Mouse (Mus musculus) CH12.LX (cell line): ENCODE results near the gene Ncln. TPM values are rescaled to one million over a fixed set of nuclear protein-coding genes. Genes with fewer than 3 reads are reported as not detected.

Experiments used
- DNase-seq: peaks from one replicate; pipeline ENCODE4 v3.0.0-alpha.2; 2013; ENCODE audit errors: extremely low read depth
- H3K27ac ChIP-seq: 2 replicates; pipeline ENCODE4 v1.5.1; 2012; ENCODE audit warnings: low read depth, mild to moderate bottlenecking, control low read depth, moderate library complexity; ENCODE audit not compliant: insufficient read depth
- H3K27me3 ChIP-seq: replicated peaks from 2 replicates; pipeline ENCODE3; 2012; ENCODE audit warnings: inconsistent platforms
- H3K36me3 ChIP-seq, 2 experiments: replicated peaks in 1 of 2; 2 replicates each; pipeline versions ENCODE3 to v1.6.1; 2012; ENCODE audit warnings: inconsistent platforms in 1 of 2, low read length in 1 of 2, mild to moderate bottlenecking in 1 of 2, mixed read lengths in 1 of 2, moderate library complexity in 1 of 2; ENCODE audit not compliant: control insufficient read depth in 1 of 2, insufficient read depth in 1 of 2
- H3K4me1 ChIP-seq, 2 experiments: 2 replicates each; pipeline ENCODE4 v1.6.1; 2012; ENCODE audit warnings: inconsistent platforms in 1 of 2, moderate library complexity in 1 of 2; ENCODE audit not compliant: insufficient read depth in 2 of 2, control insufficient read depth in 1 of 2
- H3K4me2 ChIP-seq: 2 replicates; pipeline ENCODE4 v1.6.1; 2012; ENCODE audit warnings: low read depth, mild to moderate bottlenecking, control low read depth; ENCODE audit not compliant: poor library complexity, insufficient read depth, severe bottlenecking
- H3K4me3 ChIP-seq, 3 experiments: fragments of 150-350 bp in 1 of 3; sonication (generic) in 1 of 3; replicated peaks in 1 of 3; 2 replicates each; pipeline versions ENCODE3 to v1.5.1; 2011 to 2012; ENCODE audit warnings: low read depth in 2 of 3, low read length in 2 of 3, mild to moderate bottlenecking in 2 of 3, moderate library complexity in 2 of 3, control low read depth in 1 of 3, improper control_type of control experiment in 1 of 3, inconsistent platforms in 1 of 3, mixed read lengths in 1 of 3; ENCODE audit not compliant: poor library complexity in 1 of 3
- H3K79me2 ChIP-seq: replicated peaks from 2 replicates; pipeline ENCODE4 v1.6.1; 2012; ENCODE audit warnings: mild to moderate bottlenecking, moderate library complexity; ENCODE audit not compliant: control insufficient read depth, poor library complexity, insufficient read depth, severe bottlenecking; ENCODE audit errors: extremely low read depth
- H3K9ac ChIP-seq: 2 replicates; pipeline ENCODE4 v1.6.1; 2012; ENCODE audit warnings: low read depth, mild to moderate bottlenecking, control low read depth, moderate library complexity; ENCODE audit not compliant: insufficient read depth
- H3K9me3 ChIP-seq: replicated peaks from 2 replicates; pipeline ENCODE3; 2012; ENCODE audit warnings: low read length, inconsistent platforms, mixed read lengths
- CHD1 ChIP-seq: IDR thresholded peaks from 2 replicates; pipeline ENCODE4 v1.6.1; 2012; ENCODE audit warnings: low read depth, low read length, improper control_type of control experiment, inconsistent platforms
- CTCF ChIP-seq, 2 experiments: IDR thresholded peaks in 1 of 2; conservative IDR thresholded peaks in 1 of 2; 2 replicates each; pipeline ENCODE4 v1.5.1; 2011 to 2012; ENCODE audit warnings: low read depth in 2 of 2, low read length in 2 of 2, improper control_type of control experiment in 1 of 2, inconsistent platforms in 1 of 2, mild to moderate bottlenecking in 1 of 2, moderate library complexity in 1 of 2
- E2F4 ChIP-seq: IDR thresholded peaks from 2 replicates; pipeline ENCODE4 v1.6.1; 2011; ENCODE audit warnings: low read depth, low read length, improper control_type of control experiment; ENCODE audit not compliant: insufficient replicate concordance
- EP300 ChIP-seq: IDR thresholded peaks from 2 replicates; pipeline ENCODE4 v1.6.1; 2011; ENCODE audit warnings: low read length, improper control_type of control experiment
- ETS1 ChIP-seq: conservative IDR thresholded peaks from 2 replicates; pipeline ENCODE4 v1.6.1; 2012; ENCODE audit warnings: low read depth, mild to moderate bottlenecking, inconsistent platforms, low read length, improper control_type of control experiment, moderate library complexity
- HCFC1 ChIP-seq: IDR thresholded peaks from 2 replicates; pipeline ENCODE4 v1.6.1; 2012; ENCODE audit warnings: low read depth, mild to moderate bottlenecking, inconsistent platforms, low read length, improper control_type of control experiment
- JUND ChIP-seq: conservative IDR thresholded peaks from 2 replicates; pipeline ENCODE4 v1.6.1; 2011; ENCODE audit warnings: low read depth, low read length, improper control_type of control experiment
- KAT2A ChIP-seq: IDR thresholded peaks from 2 replicates; pipeline ENCODE4 v1.6.1; 2012; ENCODE audit warnings: low read length, improper control_type of control experiment, inconsistent platforms; ENCODE audit not compliant: insufficient replicate concordance
- MAFK ChIP-seq: IDR thresholded peaks from 2 replicates; pipeline ENCODE4 v1.6.1; 2011; ENCODE audit warnings: low read length, improper control_type of control experiment; ENCODE audit not compliant: insufficient replicate concordance
- MAZ ChIP-seq: IDR thresholded peaks from 2 replicates; pipeline ENCODE4 v1.6.1; 2012; ENCODE audit warnings: low read depth, mild to moderate bottlenecking, inconsistent platforms, low read length, improper control_type of control experiment, moderate library complexity
- MXI1 ChIP-seq: IDR thresholded peaks from 2 replicates; pipeline ENCODE4 v1.6.1; 2011; ENCODE audit warnings: mild to moderate bottlenecking, low read depth, low read length, improper control_type of control experiment
- MYC ChIP-seq: IDR thresholded peaks from 2 replicates; pipeline ENCODE4 v1.6.1; 2011; ENCODE audit warnings: low read depth, mild to moderate bottlenecking, improper control_type of control experiment, low read length
- NRF1 ChIP-seq: IDR thresholded peaks from 2 replicates; pipeline ENCODE4 v1.6.1; 2014; ENCODE audit warnings: low read depth, mild to moderate bottlenecking, inconsistent platforms, low read length, improper control_type of control experiment, moderate library complexity
- RAD21 ChIP-seq: IDR thresholded peaks from 2 replicates; pipeline ENCODE4 v1.6.1; 2011; ENCODE audit warnings: low read depth, mild to moderate bottlenecking, low read length, improper control_type of control experiment, moderate library complexity
- RCOR1 ChIP-seq: conservative IDR thresholded peaks from 2 replicates; pipeline ENCODE4 v1.6.1; 2012; ENCODE audit warnings: low read depth, mild to moderate bottlenecking, inconsistent platforms, low read length, improper control_type of control experiment
- SMC3 ChIP-seq: IDR thresholded peaks from 2 replicates; pipeline ENCODE4 v1.6.1; 2011; ENCODE audit warnings: low read depth, low read length, improper control_type of control experiment
- ZC3H11A ChIP-seq: IDR thresholded peaks from 2 replicates; pipeline ENCODE4 v1.6.1; 2012; ENCODE audit warnings: low read depth, mild to moderate bottlenecking, inconsistent platforms, low read length, improper control_type of control experiment
- ZKSCAN1 ChIP-seq: IDR thresholded peaks from 2 replicates; pipeline ENCODE4 v1.6.1; 2012; ENCODE audit warnings: low read depth, inconsistent platforms, low read length, improper control_type of control experiment, borderline replicate concordance
- dilution Hi-C: fragments of 300-500 bp; cut with MboI; formaldehyde crosslinking; loops from 2 replicates; pipeline ENCODE4 v1.14.3; 2020; ENCODE audit warnings: low sequenced_read_pairs; ENCODE audit not compliant: extremely low pct_unique_long_range_greater_than_20kb, extremely low pct_ligation_motif_present
- in situ Hi-C: fragments of 300-500 bp; cut with MboI; formaldehyde crosslinking; loops from 3 replicates; pipeline ENCODE4 v1.14.3; 2019; ENCODE audit warnings: low sequenced_read_pairs, low pct_ligation_motif_present, low pct_unique_long_range_greater_than_20kb, mixed read lengths
- polyA plus RNA-seq: library from polyadenylated mRNA; unstranded; fragments of >175 nt; gene quantifications from 2 replicates; pipeline ENCODE4 v1.2.1, GENCODE M21; 2012; ENCODE audit warnings: low read depth; ENCODE audit not compliant: insufficient read length
- total RNA-seq, 2 experiments: library from RNA; depleted of rRNA; stranded (reverse); fragments of 300-350 nt in 1 of 2; fragments of >200 nt in 1 of 2; gene quantifications; 2 replicates each; pipeline ENCODE4 v1.2.3; 2012 to 2014

The Ncln gene
- total and polyA plus RNA-seq, 3 experiments, result 41.5 to 99.5 (median 89.5) TPM

DNA sequence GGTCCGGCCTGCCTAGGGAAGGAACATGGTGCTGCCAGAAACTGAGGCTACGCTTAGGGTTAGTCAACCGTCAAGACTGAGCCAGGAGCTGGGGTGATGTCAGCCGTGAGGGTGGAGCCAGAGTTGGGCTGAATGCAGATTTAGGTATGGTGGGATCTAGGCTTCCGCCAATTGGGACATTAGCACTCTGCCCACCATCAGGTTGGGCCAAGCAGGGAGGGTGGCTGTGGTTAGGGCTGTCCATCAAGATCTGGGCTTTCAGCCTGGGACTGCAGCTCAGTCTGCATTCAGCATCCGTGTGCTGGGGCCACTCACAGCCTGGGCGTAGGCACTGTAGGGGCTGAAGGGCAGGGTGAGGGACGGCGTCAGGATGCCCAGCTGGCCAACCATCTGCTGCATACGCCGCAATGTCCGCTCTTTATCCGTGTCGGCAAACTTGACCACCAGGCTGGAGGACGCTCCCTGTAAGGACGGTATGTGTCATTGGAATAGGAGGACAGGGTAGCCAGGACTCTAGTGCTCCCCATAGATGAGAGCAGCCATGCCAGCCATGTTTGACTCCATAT lies 28.4 kb downstream of the Ncln start:
- H3K9me3 ChIP-seq, result peaks cover 1% of the 10 kb centered on the region
- H3K4me1 ChIP-seq, result peaks cover 4 to 18% of the 10 kb centered on the region in 2 experiments; a peak in 3 of 4 replicates
- TF ChIP-seq EP300, result no peak
- TF ChIP-seq MXI1, result no peak
- no peak for TF ChIP-seq KAT2A
- TF ChIP-seq RCOR1, result no peak
- TF ChIP-seq ETS1, result no peak
- no peak for TF ChIP-seq E2F4
- no peak for TF ChIP-seq ZC3H11A
- TF ChIP-seq RAD21, result no peak
- TF ChIP-seq ZKSCAN1, result no peak
- TF ChIP-seq CTCF (conservative IDR thresholded peaks at IDR 0.05 in 1 of 2, IDR thresholded peaks at IDR 0.05 in 1 of 2; ENCODE audit: low read depth in 2 of 2, low read length in 2 of 2), result no peak
- TF ChIP-seq NRF1, result no peak
- TF ChIP-seq CHD1, result no peak
- TF ChIP-seq MYC, result no peak
- no peak for TF ChIP-seq MAFK
- TF ChIP-seq, all 38 proteins: peak for 0
- Histone ChIP-seq H3K4me3 (no peak overlapping the region), H3K9ac (no peak overlapping the region), H3K4me2 (no peak overlapping the region), H3K27ac (no peak overlapping the region), H3K79me2 (no peaks in the 10 kb centered on the region), H3K27me3 (peaks cover 92% of the 10 kb centered on the region), H3K36me3 (no peaks in the 10 kb centered on the region)
- DNase-seq, result no peak
- in situ Hi-C loops (no loop called here), dilution Hi-C loops (no loop called here)

DNA sequence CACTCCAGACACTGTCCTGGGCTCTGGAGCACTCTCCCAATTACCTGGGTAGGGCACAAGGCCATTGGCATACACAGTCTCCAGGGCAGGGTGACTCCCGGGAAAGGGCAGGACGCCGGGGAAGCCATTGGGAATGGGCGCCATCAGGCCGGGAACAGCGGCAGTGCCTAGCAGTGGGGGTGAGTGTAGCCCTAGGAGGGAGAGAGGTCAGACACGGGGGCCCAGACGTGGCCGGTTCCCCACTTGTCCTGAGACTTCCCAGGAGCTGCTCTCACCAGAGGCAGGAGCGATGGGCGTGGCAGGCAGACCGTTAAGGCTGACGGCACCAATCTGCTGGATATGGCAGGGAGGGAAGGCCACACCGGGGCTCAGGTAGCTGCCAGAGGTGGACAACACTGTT lies 29.3 kb downstream of the Ncln start:
- H3K4me1 ChIP-seq, result peaks cover 8 to 20% of the 10 kb centered on the region in 2 experiments; a peak in 3 of 4 replicates
- H3K9me3 ChIP-seq, result peaks cover 1% of the 10 kb centered on the region
- TF ChIP-seq JUND, result no peak
- TF ChIP-seq ZC3H11A, result no peak
- TF ChIP-seq MAZ, result no peak
- TF ChIP-seq HCFC1, result no peak
- no peak for TF ChIP-seq SMC3
- no peak overlapping the region for H3K27ac ChIP-seq
- no peak overlapping the region for H3K4me2 ChIP-seq
- no peaks in the 10 kb centered on the region for H3K79me2 ChIP-seq
- in situ Hi-C loops, result no loop called here
- H3K9ac ChIP-seq, result no peak overlapping the region
- no peaks in the 10 kb centered on the region for H3K36me3 ChIP-seq
- DNase-seq, result no peak
- H3K4me3 ChIP-seq, result no peak overlapping the region
- peaks cover 95% of the 10 kb centered on the region for H3K27me3 ChIP-seq
- dilution Hi-C loops, result no loop called here
